Mouse (Mus musculus) embryonic facial prominence, embryonic 10.5 days (tissue): Measurements from ENCODE around the gene N4bp2. TPM values are rescaled to one million over a fixed set of nuclear protein-coding genes. Genes with fewer than 3 reads are reported as not detected.

ENCODE experiments used
- polyA plus RNA-seq: library from polyadenylated mRNA; unstranded; fragments of >200 nt; fragmentation: Nextera tagmentation; extraction: Ambion mirVana; gene quantifications from 2 replicates; pipeline ENCODE4 v1.2.1, GENCODE M21; 2016

N4bp2 gene
- polyA plus RNA-seq, 1 experiment from 2014 or later = 37.5 TPM

Other genes starting within 250 kb of the N4bp2 start
- 56.0 and 69.3 TPM in 2 replicates for gene Smim14, start 226.3 kb upstream of the N4bp2 start, polyA plus RNA-seq
- 214 and 216 TPM in 2 replicates for gene Ube2k, start 226.3 kb upstream of the N4bp2 start, polyA plus RNA-seq
- gene Pds5a, start 65.2 kb upstream of the N4bp2 start, polyA plus RNA-seq = 93.2 and 98.1 TPM in 2 replicates
- 0.34 and 0.44 TPM in 2 replicates for gene Rhoh, start 97.7 kb downstream of the N4bp2 start, polyA plus RNA-seq
- gene Chrna9, start 171.4 kb downstream of the N4bp2 start, polyA plus RNA-seq = 0.29 and 0.94 TPM in 2 replicates
- gene 9130230L23Rik, start 240.8 kb downstream of the N4bp2 start, polyA plus RNA-seq = not detected in 2 replicates